Mouse (Mus musculus) olfactory bulb, adult 2 months (tissue): ENCODE results near the gene Cdh18. TPM values are rescaled to one million over a fixed set of nuclear protein-coding genes. Genes with fewer than 3 reads are reported as not detected.

Experiments
- H3K27ac ChIP-seq: fragments of 200-500 bp; 2 replicates; pipeline ENCODE4 v1.5.1; 2012; ENCODE audit warnings: low read depth, low read length; ENCODE audit not compliant: insufficient read depth
- H3K4me1 ChIP-seq: fragments of 200-500 bp; 2 replicates; pipeline ENCODE4 v1.6.1; 2012; ENCODE audit warnings: low read length; ENCODE audit not compliant: control insufficient read depth, insufficient read depth
- H3K4me3 ChIP-seq: fragments of 200-500 bp; 2 replicates; pipeline ENCODE4 v1.5.1; 2012; ENCODE audit warnings: mild to moderate bottlenecking, low read depth, low read length, moderate library complexity; ENCODE audit not compliant: insufficient read depth
- CTCF ChIP-seq: fragments of 200-500 bp; IDR thresholded peaks from 2 replicates; pipeline ENCODE4 v1.5.1; 2012; ENCODE audit warnings: low read depth, mild to moderate bottlenecking, low read length, moderate library complexity; ENCODE audit not compliant: insufficient read depth
- POLR2A ChIP-seq: fragments of 200-500 bp; IDR thresholded peaks from 2 replicates; pipeline ENCODE4 v1.6.1; 2012; ENCODE audit warnings: mild to moderate bottlenecking, low read depth, low read length, moderate library complexity; ENCODE audit not compliant: insufficient read depth
- WGBS: fragments of 180-500 bp; shearing (Covaris S2); methylation state at CpG from one replicate; pipeline ENCODE4 v1.1.7; 2018; 5-methylcytosine and 5-hydroxymethylcytosine counted together
- polyA plus RNA-seq: library from polyadenylated mRNA; stranded (reverse); fragments of >200 nt; gene quantifications from 2 replicates; pipeline ENCODE4 v1.2.4, GENCODE M21; 2012; ENCODE audit warnings: low replicate concordance; ENCODE audit not compliant: missing spikeins, insufficient read depth, insufficient read length

Gene Cdh18
- not detected in 2 replicates for polyA plus RNA-seq

DNA sequence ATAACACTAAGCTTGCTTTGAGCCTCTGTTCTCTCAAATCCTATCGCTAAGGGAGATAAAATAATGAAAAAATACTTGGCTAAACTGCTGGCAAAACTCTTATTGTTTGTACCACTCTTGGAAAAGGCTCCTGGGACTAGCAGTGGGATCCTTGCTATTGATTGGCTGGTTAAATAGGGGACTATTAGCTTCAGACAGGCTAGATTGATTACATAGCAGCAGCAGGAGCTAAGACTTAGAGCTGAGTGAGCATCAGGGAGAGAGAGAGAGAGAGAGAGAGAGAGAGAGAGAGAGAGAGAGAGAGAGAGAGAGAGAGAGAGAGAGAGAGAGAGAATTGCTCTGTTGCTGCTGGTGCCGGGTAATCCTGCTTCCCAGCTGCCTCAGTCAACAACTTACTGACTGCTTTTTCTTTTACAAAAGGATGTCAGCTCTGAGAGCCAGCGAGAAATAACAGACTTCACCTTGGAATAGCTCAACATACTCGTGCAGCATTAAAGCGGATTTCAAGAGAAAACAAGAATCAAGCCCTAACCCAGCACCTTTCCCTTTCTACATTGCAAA is at the start of gene Cdh18:
Gene Cdh18 (plus strand): TSS at position 312 of the 561 bp plus-strand sequence.
- WGBS = 39% methylated on average over 5 of the region's 5 CpGs
- no peak within 1 kb of the TSS for H3K4me3 ChIP-seq
- no peak within 1 kb of the TSS for H3K27ac ChIP-seq
- H3K4me1 ChIP-seq = no peaks in the 10 kb centered on the region
- TF ChIP-seq CTCF (no peak), POLR2A (no peak)

DNA sequence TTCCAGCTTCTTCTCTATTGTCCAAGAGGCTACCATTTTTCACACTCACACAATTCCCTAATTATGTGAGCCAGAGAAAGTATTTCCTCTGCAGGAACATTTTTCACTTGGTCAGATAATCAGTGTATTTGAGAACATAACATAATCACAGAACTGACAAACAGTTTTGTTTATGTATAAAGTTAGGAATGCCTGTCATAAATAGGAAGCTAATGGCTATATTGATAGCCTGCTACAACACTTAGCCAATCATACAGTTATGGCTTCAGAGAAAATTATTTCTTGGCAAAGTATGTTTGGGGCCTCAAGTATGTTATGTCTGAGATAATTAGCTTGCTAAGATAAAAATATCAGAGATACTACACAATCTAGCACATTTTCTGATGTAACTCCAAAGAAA is 37.6 kb upstream of the Cdh18 start:
- Histone ChIP-seq H3K27ac (no peak overlapping the region), H3K4me1 (no peaks in the 10 kb centered on the region), H3K4me3 (no peak overlapping the region)
- TF ChIP-seq POLR2A (no peak), CTCF (no peak)

DNA sequence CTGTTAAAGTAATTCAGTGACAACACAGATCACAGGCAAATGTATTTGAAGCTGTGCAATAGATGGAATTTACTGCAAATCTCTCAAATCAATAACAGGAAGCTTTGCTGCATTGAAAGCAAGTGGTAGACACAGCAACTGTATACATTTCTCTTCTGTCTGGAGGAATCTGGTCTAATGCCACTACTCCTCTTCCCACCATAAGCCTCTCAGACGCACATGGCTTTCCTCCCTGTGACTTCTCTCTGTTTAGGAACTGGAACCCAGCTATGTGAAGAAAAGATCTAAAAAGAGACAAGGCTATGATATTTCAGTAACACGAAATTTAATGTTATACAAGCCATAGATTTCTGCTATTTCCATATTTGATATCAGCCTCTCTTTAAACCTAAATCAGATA is 13.0 kb upstream of the Cdh18 start:
- Histone ChIP-seq H3K27ac (no peak overlapping the region), H3K4me1 (no peaks in the 10 kb centered on the region), H3K4me3 (no peak overlapping the region)
- TF ChIP-seq POLR2A = no peak
- TF ChIP-seq CTCF = no peak
- 73% methylated on average over 2 of the region's 2 CpGs for WGBS

DNA sequence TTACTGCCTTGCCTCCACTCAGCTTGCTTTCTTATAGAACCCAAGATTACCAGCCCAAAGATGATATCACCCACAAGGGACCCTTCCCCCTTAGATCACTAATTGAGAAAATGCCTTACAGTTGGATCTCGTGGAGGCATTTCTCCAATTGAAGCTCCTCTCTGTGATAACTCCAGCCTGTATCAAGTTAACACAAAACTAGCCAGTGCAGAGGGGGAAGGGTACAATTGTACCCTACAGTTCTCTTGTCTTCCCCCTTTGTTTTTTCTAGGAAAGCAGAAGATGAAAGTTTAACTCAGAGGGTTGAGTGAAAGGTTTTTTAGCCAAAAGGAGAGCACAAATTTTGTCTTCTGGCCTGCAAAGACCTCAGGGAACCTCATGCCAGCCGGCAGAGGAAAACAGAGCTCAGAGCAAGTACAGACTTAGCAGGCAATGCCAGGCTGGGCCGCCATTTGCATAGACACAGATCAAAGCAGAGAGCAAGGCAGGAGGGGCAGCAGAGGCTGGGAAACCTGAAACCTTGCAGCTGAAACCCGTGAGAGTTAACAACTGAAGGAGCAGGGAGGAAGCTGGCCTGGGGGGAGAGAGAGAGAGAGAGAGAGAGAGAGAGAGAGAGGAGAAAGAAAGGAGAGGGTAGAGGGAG is 29.3 kb downstream of the Cdh18 start:
- Histone ChIP-seq H3K4me1 (no peaks in the 10 kb centered on the region), H3K27ac (no peak overlapping the region), H3K4me3 (no peak overlapping the region)
- 27% methylated on average over 4 of the region's 4 CpGs for WGBS
- no peak for TF ChIP-seq POLR2A
- TF ChIP-seq CTCF = no peak

DNA sequence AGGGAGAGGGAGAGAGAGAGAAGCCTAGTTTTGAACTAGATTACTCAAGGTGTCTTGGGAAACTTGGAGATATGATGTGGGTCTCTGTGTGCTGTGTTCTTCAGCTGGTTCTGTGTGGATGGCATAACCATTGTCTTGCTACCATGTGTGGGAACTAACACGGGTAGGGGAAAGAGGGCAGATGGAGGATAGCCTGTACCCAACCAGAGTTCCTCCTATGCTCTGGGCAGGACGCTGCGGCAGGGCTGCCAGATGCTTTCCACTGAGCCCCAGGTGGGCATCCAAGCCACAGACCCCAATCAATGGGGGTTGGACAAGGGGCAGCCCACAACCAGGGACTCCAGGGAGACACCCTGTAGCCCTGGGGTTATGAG is 29.8 kb downstream of the Cdh18 start:
- TF ChIP-seq CTCF (no peak), POLR2A (no peak)
- Histone ChIP-seq H3K4me3 (no peak overlapping the region), H3K4me1 (no peaks in the 10 kb centered on the region), H3K27ac (no peak overlapping the region)
- WGBS = 34% methylated on average over 3 of the region's 3 CpGs

DNA sequence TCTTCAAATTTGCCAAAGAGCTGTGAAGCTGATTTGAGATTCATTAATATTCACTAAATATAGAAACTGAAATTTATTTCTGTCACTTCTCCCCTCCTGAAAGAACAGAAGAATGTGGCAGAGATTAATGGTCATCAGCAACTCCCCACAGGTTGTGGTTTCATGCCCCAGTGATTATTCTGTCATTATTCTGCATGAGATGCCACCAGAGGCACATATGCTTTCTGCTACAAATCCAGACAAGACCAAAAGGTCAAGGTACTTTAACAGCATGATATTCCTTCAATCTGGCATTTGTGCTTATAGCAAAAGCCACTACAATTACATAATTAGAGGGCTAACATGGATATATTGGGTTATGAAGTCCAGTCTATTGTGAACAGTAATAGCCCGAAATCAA is 35.8 kb downstream of the Cdh18 start:
- Histone ChIP-seq H3K4me3 (no peak overlapping the region), H3K27ac (no peak overlapping the region), H3K4me1 (no peaks in the 10 kb centered on the region)
- 84% methylated on average over 1 of the region's 1 CpGs for WGBS
- TF ChIP-seq CTCF (no peak), POLR2A (no peak)

DNA sequence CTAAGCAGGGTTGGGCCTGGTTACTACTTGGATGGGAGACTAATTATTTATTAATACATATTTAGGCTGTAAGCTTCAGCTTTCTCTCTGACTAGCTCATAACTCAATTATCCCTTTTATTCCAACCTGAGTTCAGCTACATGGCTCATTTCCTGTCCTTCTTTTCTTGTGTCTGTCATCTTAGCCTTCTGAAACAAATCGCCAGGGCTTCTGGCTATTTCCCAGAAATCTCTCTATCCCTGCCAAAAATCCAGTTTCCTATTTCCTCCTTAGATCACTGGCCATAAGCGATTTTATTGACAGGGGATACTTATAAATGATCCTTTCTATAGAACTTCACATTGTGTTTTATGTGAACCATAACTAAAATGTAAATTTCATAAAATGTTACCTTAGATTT is 167.6 kb downstream of the Cdh18 start:
- Histone ChIP-seq H3K27ac (no peak overlapping the region), H3K4me3 (no peak overlapping the region), H3K4me1 (no peaks in the 10 kb centered on the region)
- 74% methylated on average over 2 of the region's 2 CpGs for WGBS
- TF ChIP-seq POLR2A = no peak

DNA sequence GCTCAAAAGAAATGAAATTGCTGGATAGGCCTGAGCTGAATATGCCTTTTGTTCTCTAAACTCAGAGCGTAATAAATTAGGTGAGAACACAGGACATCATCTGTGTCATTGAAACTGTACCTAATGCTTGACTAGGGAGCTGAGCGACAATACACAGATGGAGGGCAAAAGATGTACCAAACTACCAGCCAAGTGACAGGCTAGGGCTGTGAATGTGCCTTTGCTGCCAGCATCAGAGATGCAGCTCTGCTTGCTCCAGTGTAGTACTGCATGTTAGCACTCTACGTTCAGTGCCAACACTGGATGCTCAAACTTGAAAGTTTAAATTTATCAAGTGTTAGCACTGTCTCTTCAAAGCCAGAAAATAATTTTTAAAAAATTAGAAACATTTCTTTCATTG is 168.9 kb downstream of the Cdh18 start:
- Histone ChIP-seq H3K4me3 (no peak overlapping the region), H3K27ac (no peak overlapping the region), H3K4me1 (no peaks in the 10 kb centered on the region)
- 63% methylated on average over 3 of the region's 3 CpGs for WGBS
- TF ChIP-seq CTCF = no peak
- TF ChIP-seq POLR2A = no peak

DNA sequence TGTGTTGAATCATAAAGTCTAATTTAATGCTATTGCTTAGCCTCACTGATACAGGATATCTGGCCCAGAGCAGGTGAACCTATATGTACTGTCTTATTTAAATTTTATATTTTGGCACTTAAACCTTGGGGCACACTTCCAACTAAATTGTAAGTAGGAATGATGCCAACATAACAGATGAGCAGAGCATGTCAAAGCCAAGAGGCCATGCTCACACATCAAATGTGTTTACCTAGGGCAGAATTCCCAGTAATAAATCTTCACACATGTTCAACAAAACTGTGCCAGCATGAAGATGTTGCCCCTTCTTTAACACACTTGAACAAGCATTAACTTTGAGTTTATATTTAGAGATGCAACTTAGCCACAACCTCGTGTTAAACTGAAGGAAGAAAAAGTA is 177.8 kb downstream of the Cdh18 start:
- TF ChIP-seq POLR2A = no peak
- TF ChIP-seq CTCF = no peak
- WGBS = 54% methylated on average over 1 of the region's 1 CpGs
- Histone ChIP-seq H3K4me3 (no peak overlapping the region), H3K27ac (no peak overlapping the region), H3K4me1 (no peaks in the 10 kb centered on the region)

DNA sequence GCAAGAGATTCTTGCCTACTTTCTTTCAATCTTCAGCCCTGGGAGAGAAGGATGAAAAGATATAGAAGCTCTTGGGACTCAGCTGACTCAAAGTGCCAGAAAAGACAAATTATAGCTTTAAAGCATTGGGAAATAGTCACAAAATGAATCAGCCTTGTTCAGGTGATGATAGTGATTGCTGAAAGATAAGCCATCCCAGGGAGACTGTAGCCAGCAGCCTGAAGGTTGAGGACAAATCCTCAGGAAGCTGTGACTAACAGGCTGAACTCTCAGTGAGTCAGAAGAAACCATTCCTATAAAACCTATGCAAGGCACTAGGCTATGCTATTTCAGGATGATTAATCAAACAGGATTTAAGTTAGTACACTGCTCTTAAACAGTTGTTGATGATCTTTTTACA is 184.2 kb downstream of the Cdh18 start:
- Histone ChIP-seq H3K4me1 (no peaks in the 10 kb centered on the region), H3K27ac (no peak overlapping the region), H3K4me3 (no peak overlapping the region)
- TF ChIP-seq CTCF (no peak), POLR2A (no peak)
